Mouse (Mus musculus) adrenal gland, postnatal 36 days (tissue): Measurements from ENCODE around the gene Pkd2l1. TPM values are rescaled to one million over a fixed set of nuclear protein-coding genes. Genes with fewer than 3 reads are reported as not detected.
A peak's percentile ranks its signal among the peaks of the same experiment; 100 is the strongest.

Experiments used
- DNase-seq, 2 experiments: peaks; one replicate each; pipeline ENCODE4 v3.0.0; 2021; ENCODE audit warnings: mixed read lengths in 1 of 2
- total RNA-seq, 2 experiments: library from RNA; stranded (reverse); gene quantifications; 2 replicates each; pipeline ENCODE4 v1.2.3; 2021

Gene Pkd2l1
- total RNA-seq, 2 experiments from 2014 or later: not detected

DNA sequence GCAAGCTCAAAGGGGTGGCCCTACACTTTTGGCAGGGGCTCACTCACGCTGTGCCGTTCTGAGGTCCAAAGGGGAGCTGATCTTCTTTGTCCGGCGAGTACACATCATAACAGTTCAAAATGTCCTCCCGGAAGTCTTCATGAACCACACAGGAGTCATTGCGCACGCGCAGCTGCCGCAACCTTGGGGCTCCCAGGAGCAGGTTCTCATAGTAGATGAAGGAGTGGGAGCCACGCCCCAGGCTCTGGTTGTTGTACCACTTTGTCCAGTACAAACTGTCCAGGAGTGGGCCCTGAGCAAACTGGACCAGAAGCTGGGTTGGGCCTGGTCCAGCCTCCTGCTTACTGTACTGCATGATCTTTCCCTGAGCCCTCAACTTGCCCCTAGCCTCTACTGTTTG is 35.2 kb downstream of the Pkd2l1 start:
- DNase-seq: no peak

DNA sequence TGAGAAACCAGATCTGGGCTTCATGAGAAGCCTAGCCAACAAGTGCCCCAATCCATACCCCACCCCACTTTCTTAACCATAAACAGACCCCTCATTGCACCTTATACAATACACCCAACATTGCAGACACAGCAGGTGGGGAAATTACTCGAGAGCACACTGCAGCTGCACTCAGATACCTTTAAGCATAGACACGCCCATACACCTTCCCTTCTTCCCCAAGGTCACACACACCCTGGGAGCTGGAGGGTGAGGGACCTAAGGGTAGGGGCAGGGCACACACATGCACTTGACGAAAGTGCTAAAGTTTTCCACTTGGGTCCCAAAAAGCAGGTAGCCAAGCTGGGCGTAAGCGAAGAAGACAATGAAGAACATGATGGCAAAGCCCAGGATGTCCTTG is 38.5 kb downstream of the Pkd2l1 start:
- DNase-seq: no peak

GRCm38 (mm10) chr19:44148991-44149390 is 43.3 kb downstream of the Pkd2l1 start:
- no peak for DNase-seq

- no peak for DNase-seq
Measured at GRCm38 (mm10) chr19:44148345-44148744, 43.9 kb downstream of the Pkd2l1 start.

DNA sequence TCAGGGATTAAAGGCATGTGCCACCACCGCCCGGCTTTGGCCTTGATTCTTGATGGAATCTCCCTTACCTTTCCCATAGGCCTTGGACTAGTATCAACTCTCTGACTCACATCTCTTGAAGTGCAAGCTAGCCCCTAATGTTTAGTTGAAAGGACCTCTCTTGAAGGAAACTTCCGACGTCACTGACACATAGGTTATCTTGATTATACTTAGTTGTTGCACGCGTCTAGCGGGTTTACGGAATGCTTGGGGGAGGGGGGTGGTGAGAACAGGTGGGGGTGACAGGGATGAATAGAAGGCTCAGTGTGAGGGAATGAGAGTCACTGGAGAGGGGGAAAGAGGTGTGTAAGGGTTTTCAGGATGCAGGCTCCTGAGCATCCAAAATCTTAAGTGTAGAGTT is 45.3 kb downstream of the Pkd2l1 start:
- no peak for DNase-seq

- no peak for DNase-seq
Measured at GRCm38 (mm10) chr19:44146568-44146879, 45.7 kb downstream of the Pkd2l1 start.

DNA sequence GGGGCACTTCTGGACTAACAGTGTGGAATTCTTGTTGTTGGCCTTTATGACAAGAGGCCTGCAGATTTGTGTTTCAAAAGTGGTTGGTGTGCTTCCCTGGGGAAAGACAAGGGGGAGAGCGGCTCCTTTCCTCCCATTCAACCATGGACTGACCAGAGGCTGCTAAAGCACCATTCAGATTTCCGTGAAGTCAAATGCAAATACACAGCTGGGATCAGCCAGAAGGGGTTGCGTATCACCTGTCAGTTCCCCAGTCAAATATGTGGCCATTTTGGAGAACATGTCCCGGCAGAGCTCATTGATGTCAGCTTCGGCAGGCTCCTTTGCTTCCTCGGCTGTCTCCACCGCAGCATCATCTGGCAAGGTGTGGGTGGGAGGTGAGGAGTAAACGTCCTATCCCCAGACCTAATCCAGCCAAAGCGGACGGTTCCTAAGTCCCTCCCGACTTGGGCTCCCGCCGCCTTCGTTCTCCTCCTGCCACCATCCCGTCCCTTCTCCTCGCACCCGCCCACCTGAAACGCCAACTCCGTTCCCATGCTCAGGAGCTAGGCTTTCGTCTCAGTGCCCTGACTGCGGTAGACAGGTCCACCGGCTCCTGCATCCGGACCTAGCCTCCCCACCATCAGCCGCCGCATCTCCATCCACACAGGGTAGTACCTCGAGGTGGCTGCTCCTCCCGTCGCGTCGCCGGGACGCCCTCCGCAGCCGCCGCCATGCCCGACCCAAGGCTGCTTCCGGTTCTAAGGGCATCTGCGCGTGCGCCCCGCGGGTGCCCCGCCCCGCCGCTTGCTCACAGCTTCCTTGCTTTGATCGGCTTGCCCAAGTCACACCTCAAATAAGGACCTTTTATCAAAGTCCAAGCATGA is 46.3 kb downstream of the Pkd2l1 start, which contains the start of gene Bloc1s2:
Bloc1s2 (minus strand) TSS at position 745 of the 866 bp plus-strand sequence.
- DNase-seq: peak; percentile 93 to 95

DNA sequence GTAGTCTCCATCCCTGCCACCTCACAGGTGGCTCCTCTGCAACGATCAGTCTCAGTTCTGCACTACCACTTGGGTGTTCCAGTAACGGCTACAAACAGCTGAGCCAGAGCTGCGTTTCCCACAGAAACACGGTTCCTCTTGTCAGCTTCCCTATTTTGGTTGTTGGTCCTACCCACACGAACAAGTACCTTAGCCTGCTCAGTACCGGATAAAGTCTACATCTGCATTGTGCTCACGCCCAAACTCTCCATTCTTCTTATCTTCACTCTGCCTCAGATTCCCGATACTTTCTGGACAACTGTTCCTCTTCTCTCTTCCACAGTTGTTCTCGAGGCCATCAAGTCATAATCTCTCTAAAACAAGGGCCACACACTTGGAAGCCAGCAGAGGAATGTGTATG is 47.9 kb downstream of the Pkd2l1 start:
- no peak for DNase-seq

DNA sequence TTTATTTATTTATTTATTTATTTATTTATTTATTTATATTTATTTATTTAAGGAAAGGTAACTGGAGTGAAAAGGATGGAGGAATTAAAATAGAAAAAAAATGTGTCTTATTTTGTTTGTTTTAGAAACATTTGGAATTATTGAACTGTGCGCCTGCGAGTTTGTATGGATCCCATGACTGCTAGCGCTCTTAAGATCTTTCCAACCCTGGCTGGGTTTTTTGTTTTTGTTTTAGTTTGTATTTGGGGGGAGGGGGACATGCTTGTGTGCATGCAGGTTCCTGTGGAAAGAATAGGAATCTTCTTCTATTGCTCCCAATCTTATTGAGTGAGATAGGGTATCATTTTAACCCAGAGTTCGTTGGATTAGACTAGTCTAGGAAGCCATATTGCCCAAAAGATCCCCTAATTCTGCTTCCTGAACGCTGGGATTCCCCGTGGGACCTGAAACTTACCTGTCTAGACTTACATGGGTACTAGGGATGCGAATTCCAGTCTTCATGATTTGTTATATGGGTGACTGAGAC is 56.2 kb downstream of the Pkd2l1 start:
- DNase-seq: no peak

GRCm38 (mm10) chr19:44135072-44135959 is 56.9 kb downstream of the Pkd2l1 start, which contains the start of gene Cwf19l1:
Cwf19l1 (minus strand) TSS chr19:44135876.
- peak; percentile 87 to 89 for DNase-seq

- DNase-seq: no peak
Measured at GRCm38 (mm10) chr19:44132917-44133316, 59.3 kb downstream of the Pkd2l1 start.

- no peak for DNase-seq
Measured at GRCm38 (mm10) chr19:44128560-44128959, 63.7 kb downstream of the Pkd2l1 start.

DNA sequence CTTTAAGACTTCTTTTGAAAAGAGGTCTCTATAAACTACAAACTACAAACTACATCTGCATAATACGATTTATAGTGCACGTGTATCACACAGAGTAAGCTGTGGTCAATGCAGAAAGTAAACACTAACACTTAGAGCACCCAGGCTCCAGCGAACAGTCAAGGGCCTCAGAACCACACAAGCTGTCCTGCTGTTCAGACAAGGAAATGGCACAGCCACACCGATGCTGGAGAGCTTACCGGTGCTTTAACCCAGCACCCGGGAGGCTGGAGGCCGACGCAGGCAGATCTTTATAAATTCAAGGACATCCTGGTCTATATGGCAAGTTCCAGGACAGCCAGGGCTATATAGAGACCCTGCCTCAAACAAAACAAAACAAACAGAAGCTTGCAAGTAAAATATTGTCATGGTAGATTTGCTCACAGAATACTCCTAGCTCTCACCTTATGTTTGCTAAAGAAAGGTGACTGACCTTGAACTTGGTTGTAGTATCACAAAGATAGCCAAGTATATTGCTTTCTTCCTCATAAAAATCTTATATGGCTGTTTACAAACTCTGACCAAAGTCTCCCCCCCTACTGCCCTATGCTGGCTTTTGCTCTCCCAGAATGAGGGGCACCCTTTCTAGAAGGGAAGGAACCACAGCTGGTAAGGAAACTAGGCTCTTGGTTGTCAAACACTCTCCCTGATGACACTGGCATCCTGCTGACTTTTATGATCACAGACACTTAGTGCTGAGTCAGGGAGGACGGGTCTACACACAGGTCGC is 64.3 kb downstream of the Pkd2l1 start:
- no peak for DNase-seq

GRCm38 (mm10) chr19:44121137-44121536 is 71.1 kb downstream of the Pkd2l1 start:
- no peak for DNase-seq

DNA sequence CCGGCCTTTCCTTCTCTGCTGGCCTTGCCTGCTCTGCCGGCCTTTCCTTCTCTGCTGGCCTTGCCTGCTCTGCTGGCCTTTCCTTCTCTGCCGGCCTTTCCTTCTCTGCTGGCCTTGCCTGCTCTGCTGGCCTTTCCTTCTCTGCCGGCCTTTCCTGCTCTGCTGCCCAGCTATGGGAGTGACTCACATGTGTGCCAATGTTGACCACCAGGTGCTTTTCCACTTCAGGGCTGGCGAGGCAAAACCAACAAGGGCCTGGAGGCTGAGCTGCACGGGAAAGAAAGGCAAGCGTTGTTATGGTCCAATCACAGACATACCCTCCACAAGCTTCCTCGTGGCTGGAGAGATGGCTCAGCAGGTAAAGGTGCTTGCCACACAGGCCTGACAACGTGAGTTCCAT is 71.6 kb downstream of the Pkd2l1 start:
- DNase-seq: peak; percentile 54 to 69

DNA sequence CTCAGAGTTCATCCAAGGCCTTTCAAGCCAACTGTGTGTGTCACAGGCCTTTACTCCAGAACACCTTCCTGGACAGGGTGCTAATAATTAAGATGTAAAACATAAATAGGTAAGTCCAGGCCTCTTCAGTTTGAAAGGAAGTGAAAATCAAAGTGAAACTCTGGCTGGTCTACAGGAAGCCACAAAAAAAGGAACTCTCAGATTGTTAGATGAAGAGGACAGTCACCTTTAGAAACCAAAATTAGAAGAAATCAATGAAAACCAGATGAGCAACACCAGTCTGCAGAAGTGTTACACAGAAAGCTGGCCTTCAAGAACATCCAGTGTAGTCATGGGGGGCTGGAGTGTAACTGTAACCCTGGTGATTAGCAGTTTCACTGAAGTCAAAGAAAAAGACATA is 74.4 kb downstream of the Pkd2l1 start:
- no peak for DNase-seq

GRCm38 (mm10) chr19:44111706-44112105 is 80.5 kb downstream of the Pkd2l1 start:
- DNase-seq: no peak

DNA sequence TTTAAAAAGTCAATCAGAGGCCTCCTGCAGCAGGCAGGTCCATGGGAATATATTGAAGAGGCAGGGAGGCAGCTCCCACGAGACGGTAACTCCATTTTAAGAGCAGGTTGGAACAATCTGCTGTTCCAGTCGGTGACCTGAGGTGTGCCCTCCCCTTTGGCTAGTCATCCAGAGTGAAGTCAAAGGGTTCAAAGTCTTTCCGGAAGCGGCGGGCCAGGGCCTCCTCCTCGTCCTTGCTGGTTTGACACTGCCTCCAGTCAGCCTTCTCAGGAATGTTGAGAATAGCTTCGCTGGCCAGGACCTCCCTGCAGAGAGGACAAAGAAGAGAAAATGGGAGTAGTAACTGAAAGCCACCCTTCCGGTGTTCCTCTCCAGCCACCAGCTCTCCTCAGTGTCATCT is 81.9 kb downstream of the Pkd2l1 start:
- peak; percentile 31 for DNase-seq

DNA sequence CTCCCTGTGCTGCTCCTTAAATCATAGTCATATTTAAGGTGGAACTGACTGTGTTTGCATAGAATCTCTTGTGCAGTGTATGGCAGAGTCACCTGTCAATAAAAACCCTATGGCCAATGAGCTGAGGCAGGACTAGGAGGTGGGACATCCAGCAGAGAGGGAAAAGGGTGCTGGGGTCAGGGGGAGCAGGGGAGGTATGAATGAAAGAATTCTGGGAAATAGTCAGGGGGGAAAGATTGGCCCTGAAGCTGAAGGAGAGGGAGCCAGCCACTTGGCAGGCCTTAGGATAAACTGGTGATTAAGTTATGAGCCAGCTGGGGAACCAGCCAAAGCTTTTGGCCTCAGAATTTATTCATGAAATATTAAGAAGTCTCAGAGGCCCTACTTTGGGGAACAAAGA is 83.2 kb downstream of the Pkd2l1 start:
- peak; percentile 52 to 67 for DNase-seq

DNA sequence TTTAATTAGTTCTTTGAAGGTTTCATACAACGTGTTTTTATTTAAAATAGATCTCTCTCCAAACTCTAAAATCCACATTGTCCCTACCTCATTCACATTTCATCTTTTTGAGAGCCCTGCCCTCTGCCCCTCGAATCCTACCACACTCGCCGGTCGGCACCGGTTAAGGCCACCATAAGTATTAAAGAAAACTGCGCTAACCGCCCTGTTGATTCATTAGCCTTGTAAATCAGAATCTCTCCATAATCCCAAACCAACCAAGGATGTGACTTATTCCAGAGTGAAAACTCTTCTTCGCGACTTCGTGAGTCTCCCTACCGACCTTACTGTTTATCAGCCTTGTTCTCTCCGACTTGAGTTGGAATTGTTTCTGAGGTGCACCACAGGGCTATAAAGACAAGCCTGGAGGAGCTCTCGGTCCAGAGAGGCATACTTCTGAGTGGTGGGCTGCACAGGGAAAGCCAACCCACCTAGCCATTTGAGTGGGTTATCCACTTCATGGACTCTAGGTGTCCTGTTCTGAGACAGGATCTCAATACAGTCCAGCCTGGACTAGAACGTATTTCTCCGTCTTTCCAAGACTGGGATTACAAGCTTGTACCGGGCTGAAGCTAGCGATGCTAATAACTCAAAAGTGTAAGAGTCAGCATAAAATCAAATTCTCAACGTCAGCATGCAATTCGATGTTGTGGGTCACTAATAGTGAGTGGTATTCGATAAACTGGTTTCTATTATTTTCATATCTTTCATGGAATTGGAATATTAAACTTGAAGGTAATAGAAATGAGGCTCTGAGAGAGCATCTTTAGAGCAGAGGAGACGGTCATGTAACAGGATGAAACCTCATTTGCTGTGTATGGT is 84.4 kb downstream of the Pkd2l1 start:
- peak in 1 of 2 experiments; percentile 13 for DNase-seq
